Mouse (Mus musculus) limb, embryonic 10.5 days (tissue): ENCODE results near the gene Pdxp. TPM values are rescaled to one million over a fixed set of nuclear protein-coding genes. Genes with fewer than 3 reads are reported as not detected.

Source experiments
- DNase-seq: peaks from one replicate; pipeline ENCODE4 v3.0.0-alpha.2; 2017; ENCODE audit warnings: low spot score
- H3K27ac ChIP-seq: fragments of 300-500 bp; sonication (generic); 2 replicates; pipeline ENCODE4 v1.5.1; 2016; ENCODE audit warnings: mild to moderate bottlenecking
- H3K27me3 ChIP-seq: fragments of 300-500 bp; sonication (generic); 2 replicates; pipeline ENCODE4 v1.6.1; 2016; ENCODE audit warnings: low read depth, mild to moderate bottlenecking; ENCODE audit not compliant: poor library complexity, severe bottlenecking
- H3K36me3 ChIP-seq: fragments of 300-500 bp; sonication (generic); 2 replicates; pipeline ENCODE4 v1.6.1; 2016; ENCODE audit warnings: mild to moderate bottlenecking, moderate library complexity
- H3K4me1 ChIP-seq: fragments of 300-500 bp; sonication (generic); 2 replicates; pipeline ENCODE4 v1.6.1; 2016
- H3K4me3 ChIP-seq: fragments of 300-500 bp; sonication (generic); 2 replicates; pipeline ENCODE4 v1.5.1; 2016; ENCODE audit warnings: mild to moderate bottlenecking, moderate library complexity
- H3K9me3 ChIP-seq: fragments of 300-500 bp; sonication (generic); replicated peaks from 2 replicates; pipeline ENCODE4 v1.6.1; 2016; ENCODE audit warnings: mild to moderate bottlenecking
- WGBS: fragments of 180-500 bp; shearing (Covaris S2); methylation state at CpG from one replicate; pipeline ENCODE4 v1.1.7; 2016; 5-methylcytosine and 5-hydroxymethylcytosine counted together
- polyA plus RNA-seq: library from polyadenylated mRNA; unstranded; fragments of >200 nt; fragmentation: Nextera tagmentation; extraction: Ambion mirVana; gene quantifications from 2 replicates; pipeline ENCODE4 v1.2.1, GENCODE M21; 2016

Pdxp gene
- 37.1 and 40.8 TPM in 2 replicates for polyA plus RNA-seq

GRCm38 (mm10) chr15:78913632-78914090, at the start of gene Pdxp:
Gene Pdxp (plus strand): TSS chr15:78913919.
- Histone ChIP-seq H3K4me3 (peak within 1 kb of the TSS; percentile 94), H3K27me3 (no peaks in the 10 kb centered on the region), H3K4me1 (peaks cover 46% of the 10 kb centered on the region), H3K9me3 (no peaks in the 10 kb centered on the region), H3K27ac (peak within 1 kb of the TSS; percentile 95), H3K36me3 (peaks cover 62% of the 10 kb centered on the region)
- DNase-seq = peak; percentile 95
- WGBS = under 1% methylated on average over 51 of the region's 51 CpGs

- WGBS = 21% methylated on average over 9 of the region's 9 CpGs
- peak; percentile 71 for DNase-seq
- H3K36me3 ChIP-seq = no peaks in the 10 kb centered on the region
- H3K4me3 ChIP-seq = 0 out of 2 replicates have a peak overlapping the region, but pooled peaks have one; percentile 6
- H3K27me3 ChIP-seq = no peaks in the 10 kb centered on the region; the same call in 1 of the 2 replicates
- H3K4me1 ChIP-seq = peaks cover 32% of the 10 kb centered on the region
- H3K9me3 ChIP-seq = no peaks in the 10 kb centered on the region
- H3K27ac ChIP-seq = peak overlapping the region; percentile 84
Observed at GRCm38 (mm10) chr15:78868398-78868797, 45.3 kb upstream of the Pdxp start.

GRCm38 (mm10) chr15:78868826-78869233, 44.9 kb upstream of the Pdxp start:
- H3K27me3 ChIP-seq = no peaks in the 10 kb centered on the region; the same call in 1 of the 2 replicates
- peak overlapping the region; percentile 6; the same call in 1 of the 2 replicates for H3K4me3 ChIP-seq
- peak overlapping the region; percentile 84 for H3K27ac ChIP-seq
- 75% methylated on average over 7 of the region's 7 CpGs for WGBS
- DNase-seq = no peak
- H3K36me3 ChIP-seq = no peaks in the 10 kb centered on the region
- no peaks in the 10 kb centered on the region for H3K9me3 ChIP-seq
- H3K4me1 ChIP-seq = peaks cover 28% of the 10 kb centered on the region

- H3K4me3 ChIP-seq = no peak overlapping the region
- H3K27me3 ChIP-seq = no peaks in the 10 kb centered on the region; the same call in 1 of the 2 replicates
- H3K4me1 ChIP-seq = peaks cover 24% of the 10 kb centered on the region
- peak overlapping the region; percentile 84; the same call in 1 of the 2 replicates for H3K27ac ChIP-seq
- peak; percentile 62 for DNase-seq
- WGBS = 26% methylated on average over 6 of the region's 6 CpGs
- no peaks in the 10 kb centered on the region for H3K9me3 ChIP-seq
- H3K36me3 ChIP-seq = no peaks in the 10 kb centered on the region
Observed at GRCm38 (mm10) chr15:78869775-78870174, 43.9 kb upstream of the Pdxp start.

- no peak for DNase-seq
- Histone ChIP-seq H3K9me3 (no peaks in the 10 kb centered on the region), H3K4me1 (peaks cover 38% of the 10 kb centered on the region), H3K27me3 (no peaks in the 10 kb centered on the region), H3K36me3 (no peaks in the 10 kb centered on the region), H3K27ac (0 out of 2 replicates have a peak overlapping the region, but pooled peaks have one; percentile 33), H3K4me3 (no peak overlapping the region)
- WGBS = 56% methylated on average over 5 of the region's 5 CpGs
Observed at GRCm38 (mm10) chr15:78872021-78872608, 41.6 kb upstream of the Pdxp start.

GRCm38 (mm10) chr15:78873803-78874435, 39.8 kb upstream of the Pdxp start:
- H3K27ac ChIP-seq = 0 out of 2 replicates have a peak overlapping the region, but pooled peaks have one; percentile 30
- H3K27me3 ChIP-seq = no peaks in the 10 kb centered on the region
- no peak for DNase-seq
- no peak overlapping the region for H3K4me3 ChIP-seq
- H3K36me3 ChIP-seq = 0 out of 2 replicates have a peak, but pooled peaks cover under 1% of the 10 kb centered on the region
- WGBS = 59% methylated on average over 13 of the region's 13 CpGs
- no peaks in the 10 kb centered on the region for H3K9me3 ChIP-seq
- peaks cover 30% of the 10 kb centered on the region for H3K4me1 ChIP-seq

GRCm38 (mm10) chr15:78874989-78875388, 38.7 kb upstream of the Pdxp start:
- 76% methylated on average over 8 of the region's 8 CpGs for WGBS
- Histone ChIP-seq H3K27me3 (no peaks in the 10 kb centered on the region), H3K36me3 (peaks cover 7% of the 10 kb centered on the region; the same call in 1 of the 2 replicates), H3K9me3 (no peaks in the 10 kb centered on the region), H3K4me1 (peaks cover 34% of the 10 kb centered on the region), H3K27ac (peak overlapping the region; percentile 97; the same call in 1 of the 2 replicates), H3K4me3 (no peak overlapping the region)
- no peak for DNase-seq

GRCm38 (mm10) chr15:78875537-78875936, 38.2 kb upstream of the Pdxp start:
- Histone ChIP-seq H3K4me1 (peaks cover 34% of the 10 kb centered on the region), H3K4me3 (peak overlapping the region; percentile 83; the same call in 1 of the 2 replicates)
- WGBS = 85% methylated on average over 5 of the region's 5 CpGs

GRCm38 (mm10) chr15:78876258-78876696, 37.4 kb upstream of the Pdxp start:
- DNase-seq = peak; percentile 88
- Histone ChIP-seq H3K27ac (peak overlapping the region; percentile 97), H3K4me3 (peak overlapping the region; percentile 83), H3K36me3 (peaks cover 20% of the 10 kb centered on the region), H3K9me3 (no peaks in the 10 kb centered on the region), H3K4me1 (peaks cover 34% of the 10 kb centered on the region), H3K27me3 (no peaks in the 10 kb centered on the region)
- WGBS = 5% methylated on average over 17 of the region's 17 CpGs

More at GRCm38 (mm10) chr15:78875537-78875936, 38.2 kb upstream of the Pdxp start:
- H3K9me3 ChIP-seq = no peaks in the 10 kb centered on the region
- H3K27ac ChIP-seq = peak overlapping the region; percentile 97; the same call in 1 of the 2 replicates
- H3K27me3 ChIP-seq = no peaks in the 10 kb centered on the region
- DNase-seq = no peak
- peaks cover 12% of the 10 kb centered on the region for H3K36me3 ChIP-seq

GRCm38 (mm10) chr15:78876991-78877809, 36.5 kb upstream of the Pdxp start, which contains the start of gene Gga1:
Gene Gga1 (plus strand): TSS chr15:78877190.
- Histone ChIP-seq H3K27ac (peak within 1 kb of the TSS; percentile 97), H3K9me3 (no peaks in the 10 kb centered on the region), H3K4me3 (peak within 1 kb of the TSS; percentile 83), H3K27me3 (no peaks in the 10 kb centered on the region), H3K36me3 (peaks cover 29% of the 10 kb centered on the region), H3K4me1 (peaks cover 34% of the 10 kb centered on the region)
- 1% methylated on average over 79 of the region's 95 CpGs for WGBS
- DNase-seq = peak; percentile 98

- Histone ChIP-seq H3K27me3 (no peaks in the 10 kb centered on the region), H3K36me3 (peaks cover 36% of the 10 kb centered on the region), H3K27ac (peak overlapping the region; percentile 97), H3K9me3 (no peaks in the 10 kb centered on the region), H3K4me3 (peak overlapping the region; percentile 83), H3K4me1 (peaks cover 34% of the 10 kb centered on the region)
- 2% methylated on average over 16 of the region's 17 CpGs for WGBS
- no peak for DNase-seq
Observed at GRCm38 (mm10) chr15:78877810-78878390, 35.8 kb upstream of the Pdxp start.
